ENCODE assay signal across 8 mouse cellular contexts in genomic region chr15:99457606-99458401, GRCm38 (mm10). TPM values are rescaled to one million over a fixed set of nuclear protein-coding genes. Genes with fewer than 3 reads are reported as not detected.
DNase-seq lines count a peak whose midpoint lies in the region; ATAC-seq and TF ChIP-seq lines count a peak whose summit lies in the region.

TSS of gene Nckap5l (minus strand) at chr15:99457748.

- no peaks in the 10 kb centered on the region for H3K9me3 ChIP-seq in E14TG2a.4 (ENCODE audit: low read length)
- H3K9me3 ChIP-seq in forebrain, embryonic 12.5 days: no peaks in the 10 kb centered on the region

- TF ChIP-seq CTCF in E14TG2a.4 (conservative IDR thresholded peaks at IDR 0.05; ENCODE audit: low read length): no peak
- no peak for TF ChIP-seq CTCF in lung, adult 2 months (IDR thresholded peaks at IDR 0.05; ENCODE audit: insufficient read depth, low read length)

- peak within 1 kb of the TSS; percentile 76 for H3K9ac ChIP-seq in forebrain, embryonic 12.5 days

- TF ChIP-seq POLR2A in lung, adult 2 months (IDR thresholded peaks at IDR 0.05; ENCODE audit: borderline replicate concordance, extremely low read depth, low read depth, low read length): peak; percentile 47; the same call in 1 of the 2 replicates

- ATAC-seq in forebrain, embryonic 12.5 days (ENCODE audit: low FRiP score): peak; percentile 96
- ATAC-seq in neutrophil, adult 5-6 weeks (ENCODE audit: extremely low read depth, insufficient number of reproducible peaks, low FRiP score, poor library complexity, severe bottlenecking): peak; percentile 74

- intact Hi-C loops in heart, postnatal 10 days (cut with DNase I): loop anchor here (2.0 kb wide), 1 partner anchor 37 kb away; no protein-coding TSS in a partner anchor

- DNase-seq in c-Kit-positive CD71-positive TER-119-negative erythroid progenitor cells, embryonic 14.5 days (ENCODE audit: low read depth): peak; percentile 80
- DNase-seq in heart, postnatal 10 days: peak; percentile 95
- peak; percentile 61 for DNase-seq in large intestine, adult 2 months (ENCODE audit: low read depth, low spot score)
- peak; percentile 83 for DNase-seq in lung, adult 2 months
- peak; percentile 89 to 91 for DNase-seq in thymus, adult 18-20 months

- peak within 1 kb of the TSS; percentile 67 for H3K4me2 ChIP-seq in forebrain, embryonic 12.5 days

- H3K36me3 ChIP-seq in E14TG2a.4 (ENCODE audit: insufficient read depth, low read length): peaks cover 19% of the 10 kb centered on the region; the same call in 1 of the 2 replicates
- no peaks in the 10 kb centered on the region for H3K36me3 ChIP-seq in forebrain, embryonic 12.5 days (replicated peaks)

- peaks cover 58% of the 10 kb centered on the region for H3K4me1 ChIP-seq in E14TG2a.4 (replicated peaks; ENCODE audit: low read depth, low read length)
- H3K4me1 ChIP-seq in forebrain, embryonic 12.5 days: peaks cover 48% of the 10 kb centered on the region
- peaks cover 6% of the 10 kb centered on the region for H3K4me1 ChIP-seq in lung, adult 2 months (ENCODE audit: control insufficient read depth, insufficient read depth, low read length)

- peak within 1 kb of the TSS; percentile 88 for H3K4me3 ChIP-seq in E14TG2a.4 (replicated peaks; ENCODE audit: low read length)
- H3K4me3 ChIP-seq in forebrain, embryonic 12.5 days (replicated peaks): peak within 1 kb of the TSS; percentile 84
- peak within 1 kb of the TSS; percentile 94 for H3K4me3 ChIP-seq in lung, adult 2 months (replicated peaks; ENCODE audit: extremely low read depth, low read depth, low read length)

- H3K27me3 ChIP-seq in E14TG2a.4 (ENCODE audit: insufficient read depth, low read length): no peaks in the 10 kb centered on the region
- H3K27me3 ChIP-seq in forebrain, embryonic 12.5 days: no peaks in the 10 kb centered on the region

- peak within 1 kb of the TSS; percentile 89 for H3K27ac ChIP-seq in forebrain, embryonic 12.5 days

- under 1% methylated on average over 40 of the region's 45 CpGs for WGBS in forebrain, embryonic 12.5 days
- whole genome bisulfite sequencing in large intestine, adult 2 months: under 1% methylated on average over 42 of the region's 45 CpGs
- WGBS in lung, adult 2 months: under 1% methylated on average over 45 of the region's 45 CpGs

RNA-seq across cellular contexts. Expression of gene Nckap5l, which starts in this region (rescaled TPM):
- polyA plus RNA-seq in forebrain, embryonic 12.5 days (2016; fragmentation: Nextera tagmentation; extraction: Ambion mirVana): 11.8 and 12.0 TPM in 2 replicates
- 10 to 100 TPM; 17.4 to 25.5 TPM for total RNA-seq in heart, postnatal 10 days (2021)
- polyA plus RNA-seq in large intestine, adult 2 months (2012; rRNA removed): 1.3 and 1.6 TPM in 2 replicates
- 13.0 and 13.4 TPM in 2 replicates for polyA plus RNA-seq in lung, adult 2 months (2012; rRNA removed)
- total RNA-seq in neutrophil, adult 5-6 weeks (2017): 1.7 and 2.0 TPM in 2 replicates

Comparison
In these comparisons a context has a peak if more than half of its experiments do, and no peak if none do; other contexts are left out.
1. Peak in every context shown above with its lines: DNase-seq, ATAC-seq, H3K4me3 ChIP-seq and H3K27ac ChIP-seq.